Mouse (Mus musculus) liver, embryonic 14.5 days (tissue): ENCODE measurements around the gene Gm5142.

Source experiments
- CTCF ChIP-seq: IDR thresholded peaks from 2 replicates; pipeline ENCODE4 v1.5.1; 2016; ENCODE audit warnings: antibody characterized with exemption, low read depth, control low read depth
- EP300 ChIP-seq: IDR thresholded peaks from 2 replicates; pipeline ENCODE4 v1.6.1; 2016; ENCODE audit warnings: antibody characterized with exemption, low read depth

GRCm38 (mm10) chr14:59155589-59155988 lies 23.0 kb downstream of the Gm5142 start:
- peak; percentile 28; the same call in 1 of the 2 replicates for TF ChIP-seq CTCF
- TF ChIP-seq EP300, result no peak
